Mouse (Mus musculus): Measurements from ENCODE around the gene Chst1.

Gene Chst1

GRCm38 (mm10) chr2:92599487-92600347, at the start of gene Chst1:
Chst1 (plus strand) TSS chr2:92599707.
- DNase-seq, result no peak

DNA sequence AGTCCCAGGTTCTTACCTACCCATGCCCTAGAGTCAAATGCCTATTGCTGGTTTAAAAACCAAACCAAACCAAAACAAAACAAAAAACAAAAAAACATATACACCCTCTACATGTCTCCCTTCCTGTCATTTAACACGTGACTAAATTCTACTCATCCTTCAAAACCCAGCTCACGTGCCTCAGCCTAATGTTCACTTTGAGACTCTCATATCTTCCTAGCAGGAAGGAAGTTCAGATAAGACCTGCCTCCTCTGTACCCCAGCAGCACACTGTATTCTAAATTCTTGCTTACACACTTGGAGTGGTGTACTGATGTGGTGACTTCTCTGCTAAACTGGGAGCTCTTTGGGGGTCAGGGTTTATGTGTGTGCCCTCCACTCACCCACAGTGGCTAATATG, 49.5 kb upstream of the Chst1 start:
- DNase-seq, result no peak

DNA sequence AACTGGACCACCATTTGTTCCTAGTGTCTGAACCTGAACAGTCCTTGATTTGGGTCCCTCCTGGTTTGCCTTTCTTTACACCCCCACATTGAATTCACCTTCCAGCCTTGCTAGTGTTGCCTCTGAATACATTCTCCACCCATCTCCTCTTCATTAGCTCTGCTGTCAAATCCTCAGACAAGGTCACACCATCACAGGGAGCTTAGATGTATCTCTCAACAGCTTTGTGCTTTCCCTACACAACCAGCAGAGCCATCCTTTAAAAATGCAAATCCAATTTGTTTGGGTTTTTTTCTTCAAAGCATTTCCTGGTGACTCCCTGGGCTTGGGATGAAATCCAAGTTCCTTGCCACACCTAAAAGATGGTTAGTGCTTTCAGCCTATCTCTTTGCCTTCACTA, 45.0 kb upstream of the Chst1 start:
- no peak for DNase-seq

- no peak for DNase-seq
These were observed 36.6 kb upstream of the Chst1 start for GRCm38 (mm10) chr2:92562930-92563329.

DNA sequence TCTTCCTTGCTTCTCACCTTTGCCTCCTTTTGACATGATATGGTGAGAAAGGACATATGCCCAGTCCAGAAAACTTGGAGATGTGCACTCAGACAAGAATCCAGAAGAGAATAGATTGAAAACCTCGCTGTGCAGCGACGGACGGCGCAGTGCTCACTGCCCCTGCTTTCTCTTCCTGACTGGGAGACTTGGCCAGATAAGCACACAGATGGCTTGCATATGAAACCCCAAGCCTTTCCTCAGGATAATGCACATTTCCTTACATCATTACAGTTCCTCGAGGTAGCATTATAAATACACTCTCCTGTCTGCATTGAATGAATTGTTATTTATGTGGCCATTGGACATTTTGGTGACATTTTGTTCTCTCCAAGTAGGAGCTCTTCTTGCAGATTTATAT, 28.9 kb upstream of the Chst1 start:
- DNase-seq, result no peak

- no peak for DNase-seq
These were observed 21.7 kb upstream of the Chst1 start for GRCm38 (mm10) chr2:92577824-92578223.

DNA sequence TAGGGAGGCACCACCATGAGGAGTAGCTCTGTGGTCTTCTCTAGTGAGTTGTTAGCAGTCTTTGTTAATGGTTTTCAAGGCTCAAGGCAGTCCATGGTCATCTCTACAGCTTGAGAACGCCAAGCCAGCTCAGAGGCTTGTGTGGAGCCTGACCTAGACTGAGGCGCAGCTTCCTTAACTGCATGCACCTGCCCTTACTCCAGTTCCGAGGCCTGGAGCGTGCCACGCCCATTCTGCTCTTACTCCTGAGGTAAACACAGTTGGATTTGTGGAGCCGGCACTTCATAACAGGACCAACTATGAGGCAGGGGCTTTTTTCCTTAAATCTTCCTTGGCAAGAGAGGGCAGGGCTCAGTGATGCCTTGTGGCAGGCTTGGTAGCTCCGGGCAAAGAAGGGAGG, 18.2 kb upstream of the Chst1 start:
- no peak for DNase-seq

DNA sequence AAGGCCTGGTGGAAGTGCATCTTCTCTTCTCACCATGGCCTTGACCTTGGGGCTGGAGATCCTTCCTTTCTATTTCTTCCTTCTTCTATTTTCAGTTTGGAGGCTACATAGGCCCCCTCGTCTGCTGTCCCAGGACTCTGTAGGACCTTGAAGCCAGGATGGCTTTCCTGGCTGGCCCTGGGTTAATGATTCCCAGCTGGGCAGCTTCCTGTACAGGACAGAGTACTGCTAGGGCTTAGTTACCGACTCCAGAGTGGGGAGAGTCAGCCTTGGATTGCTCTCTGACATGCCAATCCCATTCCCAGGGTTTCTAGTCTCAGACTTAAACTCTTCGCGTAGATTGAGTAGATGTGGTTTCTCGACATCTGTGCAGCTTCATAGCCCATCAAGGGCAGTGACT, 16.9 kb upstream of the Chst1 start:
- DNase-seq, result no peak

DNA sequence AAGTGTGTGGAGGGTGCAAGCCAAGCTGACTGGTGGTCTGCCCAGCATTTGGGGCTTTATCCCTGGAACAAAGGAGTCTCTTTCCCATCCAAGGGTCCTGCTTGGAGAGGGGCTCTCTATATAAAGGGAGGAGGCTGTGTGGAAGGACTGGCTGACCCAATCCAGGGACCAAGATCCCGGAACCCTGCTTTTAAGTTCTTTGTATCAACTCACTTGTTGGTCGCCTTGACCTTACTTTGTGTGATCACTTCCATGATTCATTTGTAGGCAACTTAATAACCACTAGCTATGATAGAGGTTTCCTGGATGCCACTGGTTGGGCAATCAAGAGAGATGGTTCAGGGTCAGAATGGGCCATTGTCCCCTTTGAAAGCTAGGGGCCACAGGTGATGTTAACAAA, 11.7 kb upstream of the Chst1 start:
- no peak for DNase-seq

DNA sequence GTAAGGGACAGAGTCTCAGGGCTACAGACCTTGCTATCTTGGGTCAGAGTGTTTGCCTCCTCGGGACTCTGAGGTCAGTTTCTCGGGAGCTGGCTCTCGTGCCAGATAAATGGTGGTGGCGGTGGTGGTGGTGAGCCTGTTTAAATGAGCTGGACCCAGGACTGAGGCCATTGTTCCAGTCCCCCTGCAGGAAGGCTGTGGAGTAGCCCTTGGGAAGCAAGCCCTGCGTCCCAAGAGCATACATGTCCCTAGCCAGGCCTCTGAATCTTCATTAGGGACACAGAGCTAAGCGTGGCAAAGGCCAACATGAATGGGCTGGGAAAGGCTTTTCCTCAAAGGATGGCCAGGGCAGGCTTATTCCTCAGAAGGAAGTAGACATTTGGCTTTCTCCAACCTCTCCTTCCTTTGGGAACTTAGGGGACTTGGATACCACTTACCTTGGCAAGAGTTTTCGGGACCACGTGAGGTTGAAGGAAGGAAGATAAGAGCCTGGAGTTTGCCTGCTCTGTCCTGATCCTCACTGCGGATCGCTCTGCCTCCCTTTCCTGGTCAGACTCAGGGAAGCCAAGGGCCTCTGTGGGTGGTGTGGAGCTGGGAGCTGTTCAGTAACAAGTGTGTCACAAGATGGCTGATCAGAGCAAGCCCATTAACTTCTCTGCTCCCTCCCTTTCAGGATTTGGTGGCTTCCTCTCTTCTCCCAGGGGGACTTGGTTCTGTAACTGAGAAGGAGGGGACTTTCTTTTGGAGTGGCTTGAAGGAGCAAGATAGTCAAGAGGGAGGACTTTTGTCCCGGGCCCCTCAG, 4.4 kb upstream of the Chst1 start:
- DNase-seq, result no peak

DNA sequence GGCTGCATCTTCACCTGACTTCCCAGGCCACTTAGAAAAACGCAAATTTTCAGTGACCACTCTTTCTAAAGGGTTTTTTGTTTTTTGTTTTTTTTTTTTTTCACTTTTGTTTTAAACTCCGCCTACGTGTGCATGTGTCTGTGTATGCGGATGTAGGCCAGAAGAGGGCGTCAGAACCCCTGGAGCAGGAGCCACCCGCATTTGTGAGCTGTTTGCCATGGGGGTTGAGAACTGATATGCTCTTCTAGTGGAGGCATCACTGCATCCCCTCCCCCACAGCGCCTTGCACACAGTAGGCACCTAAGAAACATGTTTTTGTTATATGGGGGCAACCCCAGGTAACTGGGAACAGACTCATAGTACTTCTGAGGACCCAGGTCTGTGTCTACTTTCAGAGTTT, 2.2 kb upstream of the Chst1 start:
- no peak for DNase-seq

DNA sequence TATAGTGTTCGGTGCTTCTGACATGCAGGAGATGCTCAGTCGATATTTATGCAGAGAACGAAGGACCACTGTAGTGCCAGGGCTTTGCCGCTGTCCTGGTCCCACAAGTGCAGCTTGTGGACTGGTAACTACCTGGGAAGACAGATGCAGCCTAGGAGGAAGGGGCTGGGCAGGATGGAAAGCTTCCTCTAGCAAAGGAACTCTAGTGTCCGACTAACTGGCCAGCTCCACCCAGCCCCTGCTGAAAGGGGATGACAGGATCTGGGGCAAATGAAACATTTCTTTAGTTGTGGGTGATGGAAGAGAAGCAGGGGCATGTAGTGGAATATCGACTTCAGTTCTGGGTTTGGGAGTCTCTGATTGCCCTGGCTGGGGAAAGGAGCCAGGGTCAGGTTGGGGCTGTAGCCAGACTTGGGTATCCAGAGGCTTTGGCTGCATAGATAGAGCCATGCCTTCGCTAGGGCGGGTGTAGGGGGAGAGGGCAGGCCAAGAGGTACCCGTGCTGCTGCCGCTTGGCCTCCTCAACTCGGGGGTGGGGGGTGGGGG, 493 bp upstream of the Chst1 start:
- no peak for DNase-seq

DNA sequence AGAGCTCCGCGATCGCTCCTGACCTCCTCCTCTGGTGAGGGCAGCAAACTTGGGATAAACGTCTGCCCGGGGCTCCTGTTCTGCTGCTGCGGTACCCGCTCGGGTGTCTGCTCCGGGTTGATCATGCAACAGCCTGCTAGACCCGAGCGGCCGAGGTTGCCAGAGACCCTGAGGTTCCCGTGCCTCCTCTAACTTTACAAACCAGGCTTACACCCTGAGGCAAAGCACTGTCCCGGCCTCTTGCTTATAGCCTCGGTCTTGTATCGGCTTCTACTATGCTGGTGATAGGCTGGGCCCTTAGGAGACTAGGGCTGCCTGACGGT, 802 bp downstream of the Chst1 start:
- no peak for DNase-seq

DNA sequence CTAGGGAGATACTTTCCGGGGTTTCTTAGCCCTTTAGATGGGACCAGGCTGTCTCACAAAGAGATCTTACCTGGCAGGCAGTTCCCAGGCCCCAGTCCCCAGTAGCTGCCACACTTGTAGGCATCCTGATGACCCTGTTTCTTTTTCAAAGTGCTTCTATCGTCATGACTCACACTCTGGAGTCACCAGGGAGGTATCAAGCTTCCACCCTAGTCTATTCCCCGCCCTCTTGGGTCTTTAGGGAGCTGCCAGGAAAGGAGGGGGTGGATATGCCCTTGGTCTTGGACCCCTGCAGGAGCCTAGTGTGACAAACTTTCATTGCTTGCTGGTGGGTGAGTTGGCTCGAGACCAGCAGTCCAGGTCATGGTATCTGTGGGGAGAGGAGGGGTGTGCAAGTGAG, 1.7 kb downstream of the Chst1 start:
- no peak for DNase-seq

DNA sequence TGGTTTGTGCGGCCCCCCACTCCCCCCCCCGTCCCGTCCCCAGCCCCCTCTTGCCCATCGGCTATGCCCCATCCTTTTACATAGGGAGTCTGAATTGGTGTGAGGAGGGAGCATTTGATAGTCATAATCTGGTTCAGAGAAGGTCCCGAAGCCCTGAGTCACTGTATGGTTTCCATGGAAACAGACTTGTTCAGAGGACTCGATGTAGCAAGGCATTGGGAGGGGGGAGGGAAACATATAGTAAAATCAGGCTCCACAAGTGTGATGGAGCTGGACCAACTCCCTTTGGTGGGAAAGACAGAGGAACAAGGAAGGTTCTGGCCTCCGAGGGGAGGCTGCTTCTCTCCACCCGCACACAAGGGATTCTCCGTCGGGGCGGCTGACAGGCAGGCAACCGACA, 2.6 kb downstream of the Chst1 start:
- DNase-seq, result no peak

DNA sequence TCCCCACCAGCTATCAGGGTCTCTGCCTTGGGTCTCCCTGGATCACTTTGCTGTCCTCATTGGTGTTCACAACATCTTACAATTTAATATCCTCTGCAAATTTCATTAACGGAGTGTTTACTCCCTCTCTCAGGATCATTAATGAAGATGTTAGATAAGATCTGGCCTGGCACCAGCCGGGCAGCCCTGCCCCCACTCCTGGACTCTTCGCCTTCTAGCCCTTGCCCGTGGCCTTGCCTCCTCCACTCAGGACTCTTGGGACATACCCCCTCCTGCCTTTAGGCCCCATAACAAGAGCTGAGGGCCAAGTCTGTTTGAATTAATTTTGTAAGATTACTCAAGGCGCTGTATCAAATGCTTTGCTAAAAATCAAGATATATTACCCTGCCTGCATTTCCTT, 4.1 kb downstream of the Chst1 start:
- no peak for DNase-seq

- no peak for DNase-seq
These were observed 5.1 kb downstream of the Chst1 start for GRCm38 (mm10) chr2:92604565-92604964.

DNA sequence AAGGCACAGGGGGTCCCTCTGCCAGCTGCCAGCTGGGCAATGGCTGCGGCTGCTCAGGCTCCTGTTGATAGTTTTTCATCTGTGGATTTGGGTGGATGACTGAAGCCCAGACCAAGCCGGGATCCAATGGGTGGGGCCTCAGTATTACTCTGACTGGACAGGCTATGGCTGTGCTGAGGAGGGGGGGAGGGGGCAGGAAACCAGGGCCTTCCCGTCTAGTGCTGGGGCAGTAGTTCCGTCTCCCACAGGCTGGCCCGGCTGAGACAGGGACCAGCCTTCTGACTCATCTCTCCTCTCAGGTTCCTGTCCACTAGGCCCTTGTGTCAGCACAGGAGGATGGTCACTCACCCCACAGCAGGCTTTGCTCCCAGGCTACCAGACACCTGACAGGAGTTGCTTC, 6.5 kb downstream of the Chst1 start:
- no peak for DNase-seq

DNA sequence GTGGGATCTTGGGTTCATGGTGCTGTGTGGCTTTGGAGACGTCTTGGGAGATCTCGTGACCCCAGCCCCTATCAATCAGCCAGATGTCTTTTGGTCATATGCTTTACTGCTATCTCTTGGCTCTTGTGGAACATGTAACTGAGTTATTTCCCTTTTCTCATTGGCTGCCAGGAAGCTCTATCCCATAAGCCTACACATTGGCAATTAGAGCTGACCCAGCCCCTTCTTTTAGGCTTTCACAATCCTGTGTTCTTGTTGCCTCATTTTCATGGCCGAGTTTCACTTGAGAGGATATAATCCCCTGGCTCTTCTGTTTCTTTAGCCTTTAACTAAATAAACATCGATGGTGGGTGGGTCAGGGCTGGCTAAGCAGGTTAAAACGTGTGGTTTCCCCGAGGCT, 7.6 kb downstream of the Chst1 start:
- no peak for DNase-seq

- no peak for DNase-seq
These were observed 8.1 kb downstream of the Chst1 start for GRCm38 (mm10) chr2:92607592-92607991.

GRCm38 (mm10) chr2:92608013-92608619, 8.6 kb downstream of the Chst1 start:
- no peak for DNase-seq

GRCm38 (mm10) chr2:92608810-92609581, 9.5 kb downstream of the Chst1 start:
- DNase-seq, result peak in 1 of 2 experiments; percentile 29
